ENCODE assay signal across 8 mouse cellular contexts in genomic region chr11:116129993-116130487, GRCm38 (mm10). TPM values are rescaled to one million over a fixed set of nuclear protein-coding genes. Genes with fewer than 3 reads are reported as not detected.
DNase-seq lines count a peak whose midpoint lies in the region; ATAC-seq and TF ChIP-seq lines count a peak whose summit lies in the region.

No protein-coding gene starts in this region.

- H3K27ac ChIP-seq in brown adipose tissue, adult 24 weeks (replicated peaks; ENCODE audit: low read depth, low read length), result peak overlapping the region; percentile 58
- peak overlapping the region; percentile 91 for H3K27ac ChIP-seq in hindbrain, postnatal 0 days
- H3K27ac ChIP-seq in midbrain, embryonic 14.5 days (replicated peaks; ENCODE audit: low read depth, low read length), result peak overlapping the region; percentile 90

- peaks cover 14% of the 10 kb centered on the region for H3K36me3 ChIP-seq in hindbrain, postnatal 0 days (ENCODE audit: insufficient read depth, low read length)
- peaks cover 31% of the 10 kb centered on the region for H3K36me3 ChIP-seq in midbrain, embryonic 14.5 days (ENCODE audit: control insufficient read depth, insufficient read depth, low read length)

- peak; percentile 24 for ATAC-seq in hindbrain, postnatal 0 days
- ATAC-seq in midbrain, embryonic 14.5 days (ENCODE audit: low FRiP score, low TSS enrichment), result peak; percentile 29

- no peaks in the 10 kb centered on the region for H3K9me3 ChIP-seq in hindbrain, postnatal 0 days (ENCODE audit: low read length)
- no peaks in the 10 kb centered on the region for H3K9me3 ChIP-seq in midbrain, embryonic 14.5 days (ENCODE audit: control insufficient read depth, low read length)

- peaks cover 23% of the 10 kb centered on the region for H3K4me1 ChIP-seq in lung, adult 2 months (ENCODE audit: control insufficient read depth, insufficient read depth, low read length)
- peaks cover 16% of the 10 kb centered on the region for H3K4me1 ChIP-seq in brown adipose tissue, adult 24 weeks (ENCODE audit: control insufficient read depth, insufficient read depth, insufficient read length, low read length)
- H3K4me1 ChIP-seq in hindbrain, postnatal 0 days (ENCODE audit: insufficient read depth, low read length), result peaks cover 20% of the 10 kb centered on the region
- H3K4me1 ChIP-seq in midbrain, embryonic 14.5 days (ENCODE audit: control insufficient read depth, insufficient read depth, low read length), result peaks cover 10% of the 10 kb centered on the region; the same call in 1 of the 2 replicates

- no peak for TF ChIP-seq CTCF in lung, adult 2 months (IDR thresholded peaks at IDR 0.05; ENCODE audit: insufficient read depth, low read length)
- no peak for TF ChIP-seq CTCF in hindbrain, postnatal 0 days (IDR thresholded peaks at IDR 0.05; ENCODE audit: low read depth)

- TF ChIP-seq POLR2A in lung, adult 2 months (IDR thresholded peaks at IDR 0.05; ENCODE audit: borderline replicate concordance, extremely low read depth, low read depth, low read length), result no peak

- no peak for DNase-seq in lung, adult 2 months
- DNase-seq in lung, postnatal 25 days (ENCODE audit: low spot score), result no peak
- peak; percentile 34 for DNase-seq in hindbrain, postnatal 0 days (ENCODE audit: low spot score)
- peak; percentile 57 for DNase-seq in midbrain, embryonic 14.5 days
- no peak for DNase-seq in cerebellum, adult 11 months
- DNase-seq in cerebellum, postnatal 14 days, result no peak
- no peak for DNase-seq in gastrocnemius, adult 18-20 months (ENCODE audit: low spot score)

- no peaks in the 10 kb centered on the region for H3K27me3 ChIP-seq in hindbrain, postnatal 0 days (ENCODE audit: insufficient read depth, low read length)
- no peaks in the 10 kb centered on the region for H3K27me3 ChIP-seq in midbrain, embryonic 14.5 days (ENCODE audit: control insufficient read depth, insufficient read depth, low read length)

- WGBS in lung, adult 2 months, result 27% methylated on average over 8 of the region's 8 CpGs
- 26% methylated on average over 8 of the region's 8 CpGs for WGBS in hindbrain, postnatal 0 days
- 23% methylated on average over 8 of the region's 8 CpGs for WGBS in midbrain, embryonic 14.5 days

- peak overlapping the region; percentile 65 for H3K4me2 ChIP-seq in hindbrain, postnatal 0 days (ENCODE audit: low read depth, low read length)
- H3K4me2 ChIP-seq in midbrain, embryonic 14.5 days (ENCODE audit: low read length), result peak overlapping the region; percentile 70

- peak overlapping the region; percentile 94 for H3K4me3 ChIP-seq in lung, adult 2 months (replicated peaks; ENCODE audit: extremely low read depth, low read depth, low read length)
- peak overlapping the region; percentile 94 for H3K4me3 ChIP-seq in brown adipose tissue, adult 24 weeks (ENCODE audit: insufficient read depth, low read depth, low read length)
- peak overlapping the region; percentile 47 for H3K4me3 ChIP-seq in hindbrain, postnatal 0 days (ENCODE audit: low read length)
- peak overlapping the region; percentile 55 for H3K4me3 ChIP-seq in midbrain, embryonic 14.5 days (replicated peaks; ENCODE audit: low read depth, low read length)

- peak overlapping the region; percentile 68 for H3K9ac ChIP-seq in hindbrain, postnatal 0 days (replicated peaks; ENCODE audit: low read length)
- peak overlapping the region; percentile 71 for H3K9ac ChIP-seq in midbrain, embryonic 14.5 days (replicated peaks; ENCODE audit: low read length)

RNA-seq across cellular contexts. Expression of gene Trim65, which starts 0.9 kb away (rescaled TPM):
- polyA plus RNA-seq in lung, adult 2 months (2012; rRNA removed), result 17.3 and 21.4 TPM in 2 replicates
- polyA plus RNA-seq in brown adipose tissue, adult 24 weeks (2012; ENCODE audit: insufficient read depth, insufficient read length, missing spikeins), result 5.9 and 8.3 TPM in 2 replicates
- 8.2 and 9.6 TPM in 2 replicates for total RNA-seq in hindbrain, postnatal 0 days (2014; rRNA removed)
- polyA plus RNA-seq in hindbrain, postnatal 0 days (2015; fragmentation: Nextera tagmentation; extraction: Ambion mirVana), result 2.4 TPM in 2 replicates
- polyA plus RNA-seq in midbrain, embryonic 14.5 days (2014; fragmentation: Nextera tagmentation; extraction: Ambion mirVana), result 1.6 and 2.0 TPM in 2 replicates
- 1 to 10 TPM; 4.2 to 4.6 TPM for total RNA-seq in gastrocnemius, adult 18-20 months (2021)

RNA-seq across cellular contexts. Expression of gene Trim47, which starts 3.0 kb away (rescaled TPM):
- 44.6 and 55.5 TPM in 2 replicates for polyA plus RNA-seq in lung, adult 2 months (2012; rRNA removed)
- polyA plus RNA-seq in brown adipose tissue, adult 24 weeks (2012; ENCODE audit: insufficient read depth, insufficient read length, missing spikeins), result 4.6 and 8.3 TPM in 2 replicates
- 14.2 and 17.0 TPM in 2 replicates for total RNA-seq in hindbrain, postnatal 0 days (2014; rRNA removed)
- 9.5 and 10.1 TPM in 2 replicates for polyA plus RNA-seq in hindbrain, postnatal 0 days (2015; fragmentation: Nextera tagmentation; extraction: Ambion mirVana)
- polyA plus RNA-seq in midbrain, embryonic 14.5 days (2014; fragmentation: Nextera tagmentation; extraction: Ambion mirVana), result 5.2 and 5.3 TPM in 2 replicates
- 1 to 10 TPM; 8.1 to 9.6 TPM for total RNA-seq in gastrocnemius, adult 18-20 months (2021)

RNA-seq across cellular contexts. Expression of gene Mrpl38, which starts 8.6 kb away (rescaled TPM):
- polyA plus RNA-seq in lung, adult 2 months (2012; rRNA removed), result 32.9 and 41.3 TPM in 2 replicates
- 99.5 and 121 TPM in 2 replicates for polyA plus RNA-seq in brown adipose tissue, adult 24 weeks (2012; ENCODE audit: insufficient read depth, insufficient read length, missing spikeins)
- 83.9 and 94.0 TPM in 2 replicates for total RNA-seq in hindbrain, postnatal 0 days (2014; rRNA removed)
- 71.9 and 73.3 TPM in 2 replicates for polyA plus RNA-seq in hindbrain, postnatal 0 days (2015; fragmentation: Nextera tagmentation; extraction: Ambion mirVana)
- polyA plus RNA-seq in midbrain, embryonic 14.5 days (2014; fragmentation: Nextera tagmentation; extraction: Ambion mirVana), result 72.5 and 81.4 TPM in 2 replicates
- 10 to 100 TPM; 48.4 to 52.9 TPM for total RNA-seq in gastrocnemius, adult 18-20 months (2021)

RNA-seq across cellular contexts. Expression of gene Fbf1, which starts 37.9 kb away (rescaled TPM):
- polyA plus RNA-seq in lung, adult 2 months (2012; rRNA removed), result 26.5 and 35.5 TPM in 2 replicates
- 3.8 and 5.3 TPM in 2 replicates for polyA plus RNA-seq in brown adipose tissue, adult 24 weeks (2012; ENCODE audit: insufficient read depth, insufficient read length, missing spikeins)
- 68.1 and 73.5 TPM in 2 replicates for total RNA-seq in hindbrain, postnatal 0 days (2014; rRNA removed)
- polyA plus RNA-seq in hindbrain, postnatal 0 days (2015; fragmentation: Nextera tagmentation; extraction: Ambion mirVana), result 33.8 and 35.3 TPM in 2 replicates
- polyA plus RNA-seq in midbrain, embryonic 14.5 days (2014; fragmentation: Nextera tagmentation; extraction: Ambion mirVana), result 44.2 and 58.9 TPM in 2 replicates
- total RNA-seq in gastrocnemius, adult 18-20 months (2021), result 10 to 100 TPM in 1 of 2 experiments, 1 to 10 TPM in 1; 8.9 to 11.0 TPM

RNA-seq across cellular contexts. Expression of gene Wbp2, which starts 43.2 kb away (rescaled TPM):
- 257 and 267 TPM in 2 replicates for polyA plus RNA-seq in lung, adult 2 months (2012; rRNA removed)
- 73.7 and 124 TPM in 2 replicates for polyA plus RNA-seq in brown adipose tissue, adult 24 weeks (2012; ENCODE audit: insufficient read depth, insufficient read length, missing spikeins)
- 146 and 171 TPM in 2 replicates for total RNA-seq in hindbrain, postnatal 0 days (2014; rRNA removed)
- polyA plus RNA-seq in hindbrain, postnatal 0 days (2015; fragmentation: Nextera tagmentation; extraction: Ambion mirVana), result 206 and 234 TPM in 2 replicates
- polyA plus RNA-seq in midbrain, embryonic 14.5 days (2014; fragmentation: Nextera tagmentation; extraction: Ambion mirVana), result 152 and 160 TPM in 2 replicates
- 10 to 100 TPM; 91.4 to 92.8 TPM for total RNA-seq in gastrocnemius, adult 18-20 months (2021)

Comparison
In these comparisons a context has a peak if more than half of its experiments do, and no peak if none do; other contexts are left out.
1. DNase-seq: peak in hindbrain, postnatal 0 days (single experiment) and midbrain, embryonic 14.5 days (single experiment); none in lung, adult 2 months (single experiment), lung, postnatal 25 days (single experiment), cerebellum, adult 11 months (single experiment), cerebellum, postnatal 14 days (0 of 2) and gastrocnemius, adult 18-20 months (single experiment).
2. Peak in every context shown above with its lines, with median percentiles within 50 percentile points of each other: H3K4me3 ChIP-seq and H3K27ac ChIP-seq.